Mouse (Mus musculus) neural tube, embryonic 11.5 days (tissue): ENCODE measurements around the gene Hist1h3d. TPM values are rescaled to one million over a fixed set of nuclear protein-coding genes. Genes with fewer than 3 reads are reported as not detected.
"Not testable (repeated sequence)": the region's sequence is repeated elsewhere in the genome, so short reads cannot be mapped to it uniquely, and the experiment has no call there.

Source experiments
- ATAC-seq: fragments of 200-750 bp; cut with Nextera tagmentation; 2 replicates; pipeline ENCODE4 v1.8.0; 2017; ENCODE audit warnings: moderate number of reproducible peaks, mild to moderate bottlenecking, moderate TSS enrichment, moderate library complexity; ENCODE audit not compliant: insufficient read depth, low FRiP score, low TSS enrichment
- DNase-seq: peaks from one replicate; pipeline ENCODE4 v3.0.0-alpha.2; 2015; ENCODE audit warnings: low spot score
- H3K27ac ChIP-seq: fragments of 300-500 bp; sonication (generic); 2 replicates; pipeline ENCODE4 v1.5.1; 2014; ENCODE audit warnings: low read depth, mild to moderate bottlenecking, low read length
- H3K27me3 ChIP-seq: fragments of 300-500 bp; sonication (generic); 2 replicates; pipeline ENCODE4 v1.6.1; 2014; ENCODE audit warnings: mild to moderate bottlenecking, low read length, mixed read lengths; ENCODE audit not compliant: control insufficient read depth, insufficient read depth
- H3K36me3 ChIP-seq: fragments of 300-500 bp; sonication (generic); 2 replicates; pipeline ENCODE4 v1.6.1; 2014; ENCODE audit warnings: mild to moderate bottlenecking, low read length, moderate library complexity, mixed read lengths; ENCODE audit not compliant: control insufficient read depth, insufficient read depth
- H3K4me1 ChIP-seq: fragments of 300-500 bp; sonication (generic); 2 replicates; pipeline ENCODE4 v1.6.1; 2014; ENCODE audit warnings: low read length, mixed read lengths; ENCODE audit not compliant: control insufficient read depth, insufficient read depth
- H3K4me2 ChIP-seq: fragments of 300-500 bp; sonication (generic); 2 replicates; pipeline ENCODE4 v1.6.1; 2014; ENCODE audit warnings: low read depth, mild to moderate bottlenecking, moderate library complexity
- H3K4me3 ChIP-seq: fragments of 300-500 bp; sonication (generic); 2 replicates; pipeline ENCODE4 v1.5.1; 2014; ENCODE audit warnings: low read depth, low read length
- H3K9ac ChIP-seq: fragments of 300-500 bp; sonication (generic); 2 replicates; pipeline ENCODE4 v1.6.1; 2014; ENCODE audit warnings: mild to moderate bottlenecking, low read length
- H3K9me3 ChIP-seq: fragments of 300-500 bp; sonication (generic); 2 replicates; pipeline ENCODE4 v1.6.1; 2016; ENCODE audit warnings: low read length; ENCODE audit not compliant: control insufficient read depth
- WGBS: fragments of 180-500 bp; shearing (Covaris S2); extraction: QIAGEN DNeasy Blood & Tissue Kit; methylation state at CpG from one replicate; pipeline ENCODE4 v1.1.7; 2014; 5-methylcytosine and 5-hydroxymethylcytosine counted together
- microRNA-seq: library from miRNA; unstranded; fragments of <30 nt; microRNA quantifications from one replicate; pipeline ENCODE4, GENCODE M21; 2016
- polyA plus RNA-seq: library from polyadenylated mRNA; unstranded; fragments of >200 nt; fragmentation: Nextera tagmentation; extraction: Ambion mirVana; gene quantifications from 2 replicates; pipeline ENCODE4 v1.2.1, GENCODE M21; 2014

Gene Hist1h3d
- polyA plus RNA-seq, 1 experiment from 2014 or later = 10.4 TPM

- no peaks in the 10 kb centered on the region for H3K4me1 ChIP-seq
- peak; percentile 77 for DNase-seq
- 2% methylated on average over 27 of the region's 27 CpGs for WGBS
- H3K27ac ChIP-seq = peak within 1 kb of the TSS; percentile 96
- H3K9me3 ChIP-seq = no peaks in the 10 kb centered on the region
- H3K36me3 ChIP-seq = no peaks in the 10 kb centered on the region
- peak; percentile 60 for ATAC-seq
- H3K4me3 ChIP-seq = peak within 1 kb of the TSS; percentile 69
- H3K9ac ChIP-seq = peak within 1 kb of the TSS; percentile 94
- H3K4me2 ChIP-seq = peak within 1 kb of the TSS; percentile 98
- H3K27me3 ChIP-seq = no peaks in the 10 kb centered on the region
Observed at GRCm38 (mm10) chr13:23620733-23621531, 45.4 kb downstream of the Hist1h3d start, which contains the start of gene Hist1h2be. Gene Hist1h2be, minus strand, starts transcription at chr13:23621124.

DNA sequence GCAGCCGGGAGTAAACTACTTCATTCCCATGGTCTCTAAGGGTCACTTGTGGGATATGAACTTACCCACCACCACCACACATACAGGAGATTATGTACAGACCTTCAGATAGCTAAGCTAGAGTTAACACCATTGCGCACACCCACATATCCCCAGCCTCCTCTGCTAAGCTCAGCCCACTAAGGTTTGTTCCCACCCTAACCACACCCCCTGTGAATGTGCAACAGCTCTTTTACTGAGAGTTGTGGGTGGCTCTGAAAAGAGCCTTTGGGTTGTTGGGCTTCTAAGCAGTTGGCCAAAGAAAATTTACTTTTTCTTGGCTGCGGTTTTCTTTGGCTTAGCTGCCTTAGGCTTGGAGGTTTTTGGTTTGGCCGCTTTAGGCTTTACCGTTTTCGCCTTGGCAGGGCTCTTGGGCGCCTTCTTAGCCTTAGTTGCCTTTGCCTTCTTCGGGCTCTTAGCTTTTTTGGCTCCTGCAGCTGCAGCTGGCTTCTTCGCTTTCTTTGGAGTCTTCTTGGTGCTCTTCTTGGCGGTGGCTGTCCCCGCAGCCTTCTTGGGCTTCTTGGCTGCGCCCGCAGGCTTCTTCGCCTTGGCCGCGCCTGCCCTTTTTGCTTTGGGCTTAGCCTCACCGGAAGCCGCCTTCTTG lies 46.1 kb downstream of the Hist1h3d start:
- Histone ChIP-seq H3K4me3 (peak overlapping the region; percentile 69), H3K9me3 (no peaks in the 10 kb centered on the region), H3K36me3 (no peaks in the 10 kb centered on the region), H3K4me2 (peak overlapping the region; percentile 98), H3K9ac (peak overlapping the region; percentile 94), H3K4me1 (no peaks in the 10 kb centered on the region), H3K27ac (peak overlapping the region; percentile 96), H3K27me3 (no peaks in the 10 kb centered on the region)
- DNase-seq (peak; percentile 78), ATAC-seq (peak; percentile 78)
- under 1% methylated on average over 18 of the region's 18 CpGs for whole genome bisulfite sequencing

- DNase-seq = peak; percentile 94
- under 1% methylated on average over 43 of the region's 53 CpGs for WGBS
Observed at GRCm38 (mm10) chr13:23622175-23622671, 46.7 kb downstream of the Hist1h3d start, which contains the start of gene Hist1h1e. Gene Hist1h1e, minus strand, starts transcription at chr13:23622558.

DNA sequence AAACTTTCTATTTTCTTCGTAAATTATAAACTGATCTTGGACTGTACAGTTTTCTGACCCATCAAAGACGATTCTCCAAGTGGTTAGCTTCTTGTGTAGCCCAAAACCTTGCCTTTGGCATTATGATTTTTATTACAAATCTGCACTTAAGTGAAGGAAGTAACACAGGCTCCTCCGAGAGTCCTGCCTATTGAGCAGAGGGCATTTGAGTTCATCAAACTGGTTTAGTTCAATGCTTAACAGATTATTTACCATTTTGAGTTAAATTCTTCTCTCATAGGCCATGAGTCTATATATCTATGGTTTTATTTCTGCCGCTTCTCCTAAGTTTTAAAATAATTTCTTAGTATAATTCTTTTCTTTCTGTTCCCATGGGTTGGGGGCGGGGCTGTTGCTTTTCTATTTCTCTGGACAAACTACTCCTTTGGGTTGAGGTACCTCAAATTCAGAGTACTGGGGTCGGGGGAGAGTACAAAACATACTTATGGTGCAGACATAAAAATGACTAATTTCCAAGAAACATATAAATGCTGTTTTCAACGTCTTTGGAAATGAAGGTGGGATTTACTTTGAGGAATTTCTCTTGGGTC lies 47.4 kb downstream of the Hist1h3d start:
- no peaks in the 10 kb centered on the region for H3K4me1 ChIP-seq
- H3K36me3 ChIP-seq = no peaks in the 10 kb centered on the region
- peak overlapping the region; percentile 96 for H3K27ac ChIP-seq
- H3K9me3 ChIP-seq = no peaks in the 10 kb centered on the region
- peak overlapping the region; percentile 98 for H3K4me2 ChIP-seq
- peak overlapping the region; percentile 94 for H3K9ac ChIP-seq
- H3K4me3 ChIP-seq = peak overlapping the region; percentile 69
- H3K27me3 ChIP-seq = no peaks in the 10 kb centered on the region
- DNase-seq (no peak), ATAC-seq (no peak)
- WGBS = 32% methylated on average over 7 of the region's 7 CpGs

More at GRCm38 (mm10) chr13:23622175-23622671, 46.7 kb downstream of the Hist1h3d start, which contains the start of gene Hist1h1e:
- not testable (repeated sequence) for H3K36me3 ChIP-seq, H3K9me3 ChIP-seq, H3K27me3 ChIP-seq, H3K4me1 ChIP-seq
- Histone ChIP-seq H3K4me2 (peak within 1 kb of the TSS; percentile 98), H3K4me3 (peak within 1 kb of the TSS; percentile 69), H3K27ac (peak within 1 kb of the TSS; percentile 96), H3K9ac (peak within 1 kb of the TSS; percentile 94)
- peak; percentile 97 for ATAC-seq

Small RNA genes within 50 kb of the gene (microRNA-seq; reads per million reads assigned to microRNA genes)
- gene Gm44297 = not detected
- gene Gm44359 = not detected
- gene Gm44394 = not detected

Other genes with a start within 250 kb of the Hist1h3d start
- gene Zfp322a, start 206.6 kb upstream of the Hist1h3d start, polyA plus RNA-seq = 62.0 and 62.7 TPM in 2 replicates
- 13.3 and 13.7 TPM in 2 replicates for gene Abt1, start 151.9 kb upstream of the Hist1h3d start, polyA plus RNA-seq
- 0.16 TPM in 1 of 2 replicates, not detected in the other for gene Btn1a1, start 109.9 kb upstream of the Hist1h3d start, polyA plus RNA-seq
- 0.65 and 0.81 TPM in 2 replicates for gene Btn2a2, start 86.9 kb upstream of the Hist1h3d start, polyA plus RNA-seq
- gene Hist1h4h, start 44.7 kb upstream of the Hist1h3d start, polyA plus RNA-seq = 3.4 and 6.8 TPM in 2 replicates
- gene Hist1h2af, start 41.9 kb upstream of the Hist1h3d start, polyA plus RNA-seq = 1.6 and 2.1 TPM in 2 replicates
- 3.3 and 4.3 TPM in 2 replicates for gene Hist1h3g, start 40.3 kb upstream of the Hist1h3d start, polyA plus RNA-seq
- 0.82 and 1.3 TPM in 2 replicates for gene Hist1h2bh, start 32.4 kb upstream of the Hist1h3d start, polyA plus RNA-seq
- 0.51 and 1.4 TPM in 2 replicates for gene Hist1h3f, start 31.7 kb upstream of the Hist1h3d start, polyA plus RNA-seq
- 0.94 and 1.5 TPM in 2 replicates for gene Hist1h4f, start 24.1 kb upstream of the Hist1h3d start, polyA plus RNA-seq
- 0.58 TPM in 2 replicates for gene Hist1h1d, start 22.5 kb upstream of the Hist1h3d start, polyA plus RNA-seq
- gene Hist1h3e, start 13.4 kb upstream of the Hist1h3d start, polyA plus RNA-seq = 6.4 and 6.9 TPM in 2 replicates
- gene Hist1h2ae, start 4.5 kb upstream of the Hist1h3d start, polyA plus RNA-seq = 61.5 and 64.3 TPM in 2 replicates
- gene Hist1h2bg, start 4.4 kb upstream of the Hist1h3d start, polyA plus RNA-seq = 6.9 and 10.2 TPM in 2 replicates
- gene Hist1h2bf, start 1.6 kb upstream of the Hist1h3d start, polyA plus RNA-seq = 3.4 and 4.1 TPM in 2 replicates
- 0.90 and 4.0 TPM in 2 replicates for gene Hist1h2ad, start 1.4 kb upstream of the Hist1h3d start, polyA plus RNA-seq
- gene Hist1h4d, start 5.8 kb downstream of the Hist1h3d start, polyA plus RNA-seq = 89.4 and 91.9 TPM in 2 replicates
- gene Hist1h2be, start 45.4 kb downstream of the Hist1h3d start, polyA plus RNA-seq = 1.7 and 1.8 TPM in 2 replicates
- 16.3 and 18.2 TPM in 2 replicates for gene Hist1h1e, start 46.8 kb downstream of the Hist1h3d start, polyA plus RNA-seq
- 0.92 and 0.97 TPM in 2 replicates for gene Hist1h2ac, start 108.2 kb downstream of the Hist1h3d start, polyA plus RNA-seq
- gene Hist1h2bc, start 108.4 kb downstream of the Hist1h3d start, polyA plus RNA-seq = 21.3 and 22.2 TPM in 2 replicates
- not detected in 2 replicates for gene Hist1h1t, start 120.1 kb downstream of the Hist1h3d start, polyA plus RNA-seq
- gene Hist1h4c, start 122.7 kb downstream of the Hist1h3d start, polyA plus RNA-seq = 4.1 and 5.2 TPM in 2 replicates
- 3.2 and 3.3 TPM in 2 replicates for gene Hfe, start 135.1 kb downstream of the Hist1h3d start, polyA plus RNA-seq
- gene Hist1h1c, start 163.0 kb downstream of the Hist1h3d start, polyA plus RNA-seq = 12.2 and 15.3 TPM in 2 replicates
- gene Hist1h3c, start 169.8 kb downstream of the Hist1h3d start, polyA plus RNA-seq = 8.3 and 10.6 TPM in 2 replicates
- gene Hist1h2bb, start 171.0 kb downstream of the Hist1h3d start, polyA plus RNA-seq = 2.4 and 2.9 TPM in 2 replicates
- 33.1 and 47.3 TPM in 2 replicates for gene Hist1h2ab, start 175.4 kb downstream of the Hist1h3d start, polyA plus RNA-seq
- 6.2 and 8.4 TPM in 2 replicates for gene Hist1h3b, start 176.5 kb downstream of the Hist1h3d start, polyA plus RNA-seq
- gene Hist1h4b, start 181.2 kb downstream of the Hist1h3d start, polyA plus RNA-seq = 4.3 and 9.0 TPM in 2 replicates
- gene Hist1h4a, start 185.5 kb downstream of the Hist1h3d start, polyA plus RNA-seq = not detected in 2 replicates
- gene Hist1h3a, start 186.6 kb downstream of the Hist1h3d start, polyA plus RNA-seq = 2.3 and 4.3 TPM in 2 replicates
- gene Hist1h1a, start 187.9 kb downstream of the Hist1h3d start, polyA plus RNA-seq = 1.1 and 3.6 TPM in 2 replicates
- not detected in 2 replicates for gene Trim38, start 194.2 kb downstream of the Hist1h3d start, polyA plus RNA-seq
- gene Slc17a2, start 231.2 kb downstream of the Hist1h3d start, polyA plus RNA-seq = not detected in 2 replicates